Mouse (Mus musculus): ENCODE results near the gene Gja6. TPM values are rescaled to one million over a fixed set of nuclear protein-coding genes. Genes with fewer than 3 reads are reported as not detected.

The Gja6 gene
- not detected for total RNA-seq (2021)
- long read RNA-seq, experiment 1 = 0 reads
- long read RNA-seq, experiment 2 = 0 reads

DNA sequence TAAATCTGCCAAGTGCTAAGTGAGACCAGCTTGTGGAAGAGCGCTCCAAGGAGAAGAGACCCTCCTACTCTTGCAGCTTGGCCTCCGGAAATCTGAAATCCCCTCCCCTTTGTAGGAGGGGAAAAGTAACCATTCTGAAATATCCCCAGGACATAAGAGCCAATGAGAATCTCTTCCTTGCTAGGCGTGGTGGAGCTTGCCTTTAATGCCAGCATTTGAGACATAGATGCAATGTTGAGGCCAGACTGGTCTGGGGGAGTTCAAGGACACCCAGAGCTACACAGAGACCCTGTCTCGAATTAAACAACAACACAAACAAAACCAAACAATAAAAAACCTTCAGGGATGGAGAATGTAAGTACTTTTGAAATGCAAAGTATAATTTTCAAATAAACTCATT lies at the start of gene Gja6:
Gene Gja6, minus strand, starts transcription at position 101 of the 400 bp plus-strand sequence.
- DNase-seq (ENCODE audit: low spot score) = no peak

DNA sequence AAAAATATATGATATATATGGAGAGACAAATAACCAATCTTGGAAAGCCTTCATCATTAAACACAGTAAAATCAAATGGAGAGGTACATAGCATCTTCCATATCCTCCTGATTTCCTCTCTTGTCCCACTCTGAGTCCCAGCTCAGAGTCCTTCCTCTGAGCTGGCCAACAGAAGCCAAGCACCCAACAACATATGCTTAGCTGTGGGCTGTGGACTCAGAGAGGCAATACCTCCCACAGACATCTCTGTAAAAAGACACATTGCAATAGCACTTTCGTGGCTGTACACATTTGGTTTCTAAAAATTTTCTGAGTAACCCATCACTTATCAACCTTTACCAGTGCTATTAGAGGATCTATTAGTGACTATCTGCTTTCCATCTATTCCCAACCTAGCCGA lies 42.7 kb upstream of the Gja6 start:
- no peak for DNase-seq (ENCODE audit: low spot score)

DNA sequence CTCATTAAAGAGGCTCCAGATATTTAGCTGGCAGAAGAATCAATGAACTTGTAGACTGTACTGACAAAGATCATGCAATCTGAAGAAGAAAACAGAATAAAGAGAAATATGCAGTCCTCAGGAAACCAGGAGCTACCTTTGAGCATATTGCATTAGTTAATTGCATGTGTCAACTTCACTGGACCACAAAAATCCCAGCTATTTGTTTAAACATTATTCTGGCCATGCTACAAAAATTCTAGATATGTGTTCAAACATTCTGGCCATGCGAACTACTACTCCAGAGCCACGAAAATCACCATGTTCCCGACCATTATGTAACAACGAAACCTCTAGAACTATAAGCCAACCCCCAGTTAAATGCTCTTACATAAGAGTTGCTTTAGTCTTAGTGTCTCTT lies 37.9 kb upstream of the Gja6 start:
- DNase-seq (ENCODE audit: low spot score) = no peak

DNA sequence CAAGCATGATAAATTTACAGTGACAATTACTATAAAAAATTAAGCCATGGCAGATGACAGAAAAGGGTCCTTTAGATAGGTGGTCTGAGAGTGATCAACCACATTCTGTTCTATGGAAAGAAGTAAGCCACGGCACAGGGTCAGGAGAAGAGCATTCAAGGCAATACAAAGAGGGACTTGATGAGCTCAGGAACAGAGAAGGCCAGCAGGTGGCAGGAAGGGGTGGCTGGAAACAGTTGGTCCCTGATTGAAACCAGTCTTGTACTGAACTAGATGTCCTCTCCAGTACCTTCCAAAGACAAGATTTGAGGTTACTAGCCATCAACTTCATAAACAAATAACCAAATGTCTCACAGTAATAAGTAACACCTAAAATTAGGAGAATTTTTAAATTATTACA lies 28.7 kb upstream of the Gja6 start:
- peak; percentile 1 for DNase-seq (ENCODE audit: low spot score)

DNA sequence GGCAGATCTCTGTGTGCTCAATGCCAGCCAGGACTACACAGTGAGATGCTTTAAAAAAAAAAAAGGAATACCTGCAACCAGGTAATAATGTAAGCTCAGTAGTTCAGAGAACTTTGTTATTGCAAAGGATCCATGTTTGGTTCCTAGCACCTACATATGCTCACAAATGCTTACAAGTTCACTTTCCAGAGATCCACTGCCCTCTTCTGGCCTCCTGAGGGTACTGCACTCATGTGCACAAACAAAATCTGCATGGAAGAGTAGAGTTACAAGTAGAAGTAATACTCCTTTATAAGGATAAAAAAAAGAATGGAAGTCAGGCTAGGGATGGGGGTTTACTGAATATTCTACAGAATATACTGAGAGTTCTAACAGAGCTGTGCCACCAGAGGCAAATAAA lies 23.8 kb upstream of the Gja6 start:
- no peak for DNase-seq (ENCODE audit: low spot score)

DNA sequence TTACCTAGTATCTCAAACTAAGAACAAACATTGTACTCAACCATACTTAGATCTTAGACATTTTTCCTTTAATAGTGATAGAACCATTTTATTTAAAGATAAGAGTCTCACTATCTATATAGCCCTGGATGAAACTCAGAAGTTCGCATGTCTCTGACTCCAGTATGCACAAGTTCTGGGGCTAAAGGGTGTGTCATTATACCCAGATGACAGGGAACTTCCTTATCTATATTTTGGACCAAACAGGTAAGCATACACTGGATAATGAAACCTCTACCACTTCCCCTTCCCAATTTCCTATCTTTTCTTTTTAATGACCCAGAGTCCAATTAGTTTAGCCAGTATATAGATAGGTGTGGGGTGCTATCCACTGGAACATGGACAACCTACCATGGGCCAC lies 22.0 kb upstream of the Gja6 start:
- no peak for DNase-seq (ENCODE audit: low spot score)

DNA sequence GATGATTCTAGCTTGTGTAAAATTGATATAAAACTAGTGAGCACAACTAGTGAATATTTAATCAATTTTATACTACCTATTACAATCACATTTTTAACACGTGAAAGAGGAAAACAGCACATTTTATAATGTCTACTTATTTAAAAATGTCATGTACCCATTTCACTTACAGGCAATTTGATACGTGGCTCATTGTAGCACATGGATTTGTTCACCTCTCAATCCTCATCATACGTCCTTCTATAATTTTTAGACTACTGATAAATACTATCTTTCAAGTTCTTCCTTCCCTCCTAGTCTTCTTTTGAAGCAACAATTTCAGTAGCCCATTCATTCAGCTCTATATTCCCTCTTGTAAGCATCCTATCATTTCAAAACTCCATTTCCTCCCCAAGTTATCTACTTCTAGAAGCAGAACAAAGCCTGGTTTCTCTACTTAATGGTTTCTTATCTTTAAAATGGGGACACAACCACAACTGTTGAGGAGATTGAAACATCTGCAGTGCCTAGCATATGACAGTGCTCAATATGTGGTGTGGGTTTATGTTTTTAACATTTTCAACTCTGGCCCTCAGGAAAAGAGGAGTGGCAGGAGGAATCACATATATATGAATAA lies 12.3 kb upstream of the Gja6 start:
- DNase-seq (ENCODE audit: low spot score) = no peak

DNA sequence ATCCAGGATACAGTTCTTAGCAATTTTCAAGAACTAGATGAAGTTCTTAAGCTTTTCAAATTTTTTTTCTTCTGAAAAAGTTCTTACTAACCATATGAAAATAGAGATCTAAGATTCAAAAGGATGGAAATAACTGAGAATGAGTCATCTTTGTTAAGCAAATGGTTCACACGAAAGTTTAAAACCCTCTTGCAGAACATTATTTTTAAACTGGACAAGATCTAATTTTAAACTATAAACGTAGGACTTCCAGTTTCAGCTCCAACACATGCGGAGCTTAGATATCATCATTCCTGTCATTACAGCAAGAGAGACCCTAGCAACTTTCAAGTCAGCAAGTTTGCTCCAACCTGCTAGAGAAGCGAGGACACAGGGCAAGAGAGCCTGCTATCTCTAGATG lies 375 bp downstream of the Gja6 start:
- DNase-seq (ENCODE audit: low spot score) = no peak

DNA sequence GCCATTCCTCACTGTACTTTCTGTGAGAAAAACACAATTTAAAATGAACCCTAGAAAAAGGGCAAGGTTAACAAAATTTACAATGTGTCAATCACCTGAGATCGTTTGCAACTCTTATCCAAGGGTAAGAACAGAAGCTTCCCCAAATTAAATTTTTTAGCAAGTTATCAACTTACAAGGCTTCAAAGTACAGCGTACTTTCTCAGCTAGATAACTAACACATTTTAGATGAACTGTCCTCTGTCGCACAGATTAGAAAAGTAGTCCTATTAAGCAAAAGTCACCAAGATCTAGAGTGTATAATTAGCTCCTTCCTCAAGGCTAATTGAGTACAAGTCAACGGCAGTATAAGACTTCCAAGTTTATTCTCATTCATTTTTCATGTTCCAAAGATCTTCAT lies 939 bp downstream of the Gja6 start:
- no peak for DNase-seq (ENCODE audit: low spot score)

DNA sequence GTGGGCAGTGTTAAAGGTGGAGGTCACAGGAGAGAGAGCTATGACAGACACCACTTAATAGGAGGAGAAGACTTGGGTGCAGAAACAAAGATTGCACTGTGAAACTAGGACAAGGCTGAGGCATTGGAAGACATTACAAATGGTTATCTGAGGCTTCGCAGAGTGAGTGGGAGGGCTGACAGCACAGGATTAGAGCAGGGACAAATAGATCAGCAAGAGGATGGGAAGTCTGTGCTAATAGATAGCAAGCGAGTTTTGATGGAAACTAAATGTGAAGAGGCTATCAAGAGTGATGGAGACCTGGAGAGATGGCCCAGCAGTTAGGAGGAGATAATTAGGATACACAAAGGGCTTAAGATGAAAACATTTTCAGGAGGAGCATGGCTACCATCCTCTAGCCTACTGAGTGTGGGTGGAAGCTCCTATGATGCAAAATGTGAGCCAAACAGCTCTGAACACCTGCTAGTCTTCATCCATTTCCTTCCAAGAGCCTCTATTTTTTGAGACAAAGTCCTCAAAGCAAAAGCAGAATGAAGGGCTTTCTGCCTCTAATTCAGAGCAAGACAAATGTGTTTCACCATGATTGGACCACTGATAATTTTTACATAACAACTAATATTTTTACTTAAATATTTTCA lies 1.7 kb downstream of the Gja6 start:
- DNase-seq (ENCODE audit: low spot score) = no peak

DNA sequence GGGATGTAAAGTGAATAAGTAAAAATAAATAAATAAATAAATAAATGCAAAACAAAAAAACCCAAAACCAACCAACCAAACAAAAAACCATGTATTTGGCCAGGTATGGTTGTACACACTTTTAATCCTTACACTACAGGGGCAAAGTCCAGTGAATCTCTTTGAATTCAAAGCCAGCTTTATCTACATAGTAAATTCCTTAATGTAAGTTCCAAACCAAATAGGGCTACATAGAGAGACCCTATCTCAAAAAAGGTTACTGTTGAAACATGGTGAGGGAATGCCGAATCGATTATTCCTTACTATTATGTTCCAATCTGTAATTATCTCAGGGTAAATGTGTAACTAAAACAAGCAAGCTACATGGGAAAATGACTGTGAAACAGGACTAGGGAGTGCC lies 5.7 kb downstream of the Gja6 start:
- DNase-seq (ENCODE audit: low spot score) = no peak

DNA sequence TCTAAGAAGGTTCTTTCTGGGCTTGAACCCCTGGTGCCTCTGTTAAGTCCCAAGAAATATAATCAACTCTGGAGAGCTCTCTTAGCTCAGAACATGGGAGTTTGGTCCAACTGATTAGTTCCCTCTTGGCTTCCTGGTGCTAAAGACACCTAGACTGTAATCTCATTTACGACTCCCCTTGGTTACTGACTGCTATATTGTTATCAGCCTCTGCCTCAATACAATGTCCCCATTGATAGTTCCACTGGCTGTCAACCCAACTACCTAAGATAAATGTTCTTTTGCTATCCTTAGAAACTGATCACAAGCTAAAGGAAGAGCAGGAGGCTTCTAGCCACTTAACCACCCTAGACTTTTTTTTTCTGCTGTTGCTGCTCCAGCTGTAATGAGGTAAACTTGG lies 14.8 kb downstream of the Gja6 start:
- no peak for DNase-seq (ENCODE audit: low spot score)

DNA sequence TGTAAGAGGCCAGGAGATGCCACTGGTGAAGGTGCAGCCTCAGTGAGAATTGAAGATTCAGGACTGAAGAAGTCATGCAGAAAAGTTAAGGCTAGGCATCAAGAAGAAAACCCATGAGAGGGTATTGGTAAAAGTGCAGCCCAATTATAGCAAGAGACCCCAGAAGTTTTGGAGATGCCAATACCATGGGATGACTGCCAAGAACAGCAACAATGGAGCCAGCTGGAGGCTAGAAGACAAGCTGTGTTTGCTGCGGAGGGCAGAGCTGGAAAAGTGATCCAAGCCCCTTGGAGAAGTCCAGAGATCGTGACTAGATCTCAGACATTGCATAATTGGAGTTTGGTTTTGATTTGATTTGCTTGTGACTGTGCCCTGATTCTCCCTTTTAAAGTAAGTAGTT lies 20.6 kb downstream of the Gja6 start:
- DNase-seq (ENCODE audit: low spot score) = no peak

DNA sequence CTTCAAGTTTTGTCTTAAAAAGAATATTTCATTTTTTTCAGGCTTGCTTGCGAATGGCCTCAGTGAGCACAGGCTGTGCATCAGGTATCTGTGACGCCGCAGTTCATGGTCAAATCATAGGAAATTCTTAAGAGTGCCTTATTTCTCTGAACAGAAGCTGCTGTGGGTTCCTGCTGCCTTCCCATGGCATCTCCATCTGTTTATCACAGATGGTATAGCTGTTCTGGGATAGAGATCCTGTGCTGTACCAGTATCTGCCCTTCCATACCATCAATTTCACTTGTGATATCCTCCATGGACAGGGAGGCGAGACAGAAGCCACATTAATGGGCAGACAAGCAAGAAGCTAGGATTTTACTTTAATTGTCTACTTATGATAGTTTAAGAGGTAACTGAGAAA lies 40.3 kb downstream of the Gja6 start:
- no peak for DNase-seq (ENCODE audit: low spot score)

DNA sequence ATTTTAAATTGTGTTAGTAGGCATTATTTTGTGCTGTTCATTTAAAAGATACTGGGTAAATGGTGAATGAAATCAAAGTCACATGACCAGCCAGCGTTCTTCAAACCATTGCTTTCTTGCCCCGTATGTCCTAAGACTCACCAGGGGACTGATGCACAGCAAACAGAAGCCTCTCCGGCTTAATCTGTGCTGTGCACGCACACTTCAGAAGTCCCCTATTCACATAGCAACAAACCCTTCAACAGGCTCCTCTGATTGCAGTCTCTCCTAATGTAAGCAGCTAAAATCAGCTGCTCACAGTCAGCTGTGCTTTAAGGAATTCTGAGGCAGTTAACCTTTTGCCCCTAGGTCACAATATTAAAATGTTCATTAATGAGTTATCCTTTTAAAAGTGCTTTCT lies 41.8 kb downstream of the Gja6 start:
- DNase-seq (ENCODE audit: low spot score) = no peak

DNA sequence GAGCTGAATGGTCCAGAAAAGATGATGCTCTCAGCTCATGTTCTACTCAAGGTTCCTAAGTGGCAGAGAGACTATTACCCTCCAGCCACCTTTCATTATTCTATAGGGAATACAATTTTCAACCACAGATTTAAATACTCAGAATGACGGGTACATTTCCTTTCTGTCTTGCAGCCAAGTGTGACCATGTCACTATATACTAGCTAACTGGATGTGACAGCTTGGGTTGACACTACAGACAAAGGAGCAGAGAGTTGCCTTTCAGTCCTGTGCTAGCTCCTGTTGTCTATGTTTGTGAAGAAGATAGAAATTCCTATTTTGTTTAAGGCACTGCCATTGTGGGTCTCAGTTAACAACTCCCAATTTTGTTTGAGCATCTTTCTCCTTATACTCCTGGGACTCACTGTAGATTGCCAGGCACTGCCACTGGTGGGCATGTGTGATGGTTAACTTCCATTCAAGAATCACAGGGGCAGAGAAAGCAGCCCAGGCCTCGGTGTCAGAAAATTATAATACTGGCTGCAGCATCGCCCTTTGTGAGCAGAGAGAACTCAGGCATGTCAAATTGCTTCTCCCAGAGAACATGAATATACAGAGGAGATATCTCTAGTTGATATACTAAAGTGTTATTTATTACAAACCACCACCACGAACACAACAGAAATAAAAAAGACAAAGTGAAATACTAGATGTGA lies 43.0 kb downstream of the Gja6 start:
- no peak for DNase-seq (ENCODE audit: low spot score)

Other genes with a start within 250 kb of the Gja6 start
- gene Ppef1, start 171.3 kb downstream of the Gja6 start, total RNA-seq (2021) = not detected
- gene Rs1, start 139.0 kb downstream of the Gja6 start, total RNA-seq (2021) = not detected
- 1 to 10 TPM in 1 of 2 experiments, under 1 TPM in 1; 0.98 to 1.2 TPM for gene Cdkl5, start 87.7 kb upstream of the Gja6 start, total RNA-seq (2021)
- gene Scml2, start 210.1 kb upstream of the Gja6 start, total RNA-seq (2021) = under 1 TPM; 0.09 to 0.16 TPM

Measured in gastrocnemius, adult 18-20 months (tissue).